Mouse (Mus musculus) stomach, postnatal 0 days (tissue): Measurements from ENCODE around the gene Cwc25.

Experiments used
- CTCF ChIP-seq: IDR thresholded peaks from 2 replicates; pipeline ENCODE4 v1.5.1; 2016; ENCODE audit warnings: antibody characterized with exemption, low read depth, mild to moderate bottlenecking, moderate library complexity
- EP300 ChIP-seq: optimal IDR thresholded peaks from 2 replicates; pipeline ENCODE3; 2016; ENCODE audit warnings: antibody characterized with exemption

GRCm38 (mm10) chr11:97714784-97715760, 51.3 kb downstream of the Cwc25 start:
- no peak for TF ChIP-seq EP300
- TF ChIP-seq CTCF: no peak
